Mouse (Mus musculus): Measurements from ENCODE around the gene Irf2bpl. TPM values are rescaled to one million over a fixed set of nuclear protein-coding genes. Genes with fewer than 3 reads are reported as not detected.

The Irf2bpl gene
- polyA plus RNA-seq, 2 experiments, result 1.4 TPM

DNA sequence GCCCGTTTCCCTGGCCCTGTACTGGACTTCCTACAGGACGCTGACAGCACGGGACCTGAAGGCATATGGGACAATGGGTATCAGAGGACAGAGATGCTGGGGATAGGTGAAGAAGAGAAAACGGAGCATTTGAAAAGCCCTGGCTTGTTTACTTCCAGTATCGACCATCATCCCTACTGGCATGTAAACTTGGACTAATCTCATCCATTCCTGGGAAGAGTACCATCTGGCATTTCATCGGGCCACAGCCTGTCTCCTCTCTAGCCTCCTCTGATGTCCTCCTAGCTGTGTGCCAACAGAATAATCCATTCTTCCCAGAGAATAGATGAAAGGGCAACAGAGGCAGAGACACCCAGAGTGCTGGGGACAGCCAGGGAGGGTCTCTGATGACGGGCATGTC lies 31.0 kb upstream of the Irf2bpl start:
- DNase-seq (ENCODE audit: low read depth in 3 of 3, low spot score in 3 of 3), result no peak
- no peak for ATAC-seq (ENCODE audit: insufficient read depth)
- Histone ChIP-seq H3K36me3 (replicated peaks; ENCODE audit: control insufficient read depth, insufficient read depth, low read depth) (no peaks in the 10 kb centered on the region), H3K27ac (no peak overlapping the region), H3K27me3 (ENCODE audit: control insufficient read depth, insufficient read depth, low read length) (no peaks in the 10 kb centered on the region; the same call in 1 of the 2 replicates), H3K9ac (replicated peaks) (no peak overlapping the region), H3K4me1 (replicated peaks; ENCODE audit: control insufficient read depth in 2 of 2, insufficient read depth in 2 of 2, low read length in 1 of 2) (peaks cover 0 to 15% of the 10 kb centered on the region in 2 experiments; a peak in 2 of 4 replicates), H3K9me3 (ENCODE audit: control insufficient read depth, low read length) (no peaks in the 10 kb centered on the region), H3K4me2 (ENCODE audit: low read depth) (no peak overlapping the region), H3K4me3 (ENCODE audit: insufficient read depth in 1 of 2, low read depth in 2 of 2, low read length in 2 of 2) (no peak overlapping the region)
- TF ChIP-seq EP300 (IDR thresholded peaks at IDR 0.05; ENCODE audit: low read depth), result no peak
- TF ChIP-seq CTCF (IDR thresholded peaks at IDR 0.05; ENCODE audit: low read depth), result no peak
- WGBS (ENCODE audit: insufficient replicate concordance), result 59% methylated on average over 7 of the region's 7 CpGs

DNA sequence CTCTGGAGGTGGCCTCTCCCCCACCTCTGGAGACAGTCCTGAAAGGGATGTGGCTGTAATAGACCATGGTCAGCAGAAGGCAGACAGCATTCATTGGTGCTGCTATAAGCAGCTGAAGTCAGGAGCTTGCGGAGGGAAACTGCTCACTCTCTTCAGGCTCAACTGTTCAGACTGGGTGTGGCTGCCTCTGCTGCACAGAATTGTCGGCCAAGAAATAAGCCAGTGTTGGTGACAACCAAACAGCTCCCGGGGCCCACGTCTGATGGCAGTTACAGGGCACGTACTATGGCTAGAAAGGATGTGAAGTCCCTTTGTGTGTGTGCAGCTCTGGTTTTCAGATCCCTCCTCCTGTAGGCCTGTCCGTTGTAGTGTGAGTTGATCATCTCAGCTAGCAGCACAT lies 30.2 kb upstream of the Irf2bpl start:
- TF ChIP-seq CTCF (IDR thresholded peaks at IDR 0.05; ENCODE audit: low read depth) (no peak), EP300 (IDR thresholded peaks at IDR 0.05; ENCODE audit: low read depth) (no peak)
- no peaks in the 10 kb centered on the region for H3K9me3 ChIP-seq (ENCODE audit: control insufficient read depth, low read length)
- no peak overlapping the region; a peak in 1 of 4 replicates for H3K4me3 ChIP-seq (ENCODE audit: insufficient read depth in 1 of 2, low read depth in 2 of 2, low read length in 2 of 2)
- DNase-seq (ENCODE audit: low read depth in 3 of 3, low spot score in 3 of 3) (no peak), ATAC-seq (ENCODE audit: insufficient read depth) (0 out of 2 replicates have a peak, but pooled peaks have one; percentile 20)
- H3K4me2 ChIP-seq (ENCODE audit: low read depth), result no peak overlapping the region; the same call in 1 of the 2 replicates
- no peaks in the 10 kb centered on the region for H3K36me3 ChIP-seq (replicated peaks; ENCODE audit: control insufficient read depth, insufficient read depth, low read depth)
- 14% methylated on average over 6 of the region's 6 CpGs for WGBS (ENCODE audit: insufficient replicate concordance)
- no peak overlapping the region; the same call in 1 of the 2 replicates for H3K9ac ChIP-seq (replicated peaks)
- H3K27me3 ChIP-seq (ENCODE audit: control insufficient read depth, insufficient read depth, low read length), result no peaks in the 10 kb centered on the region; the same call in 1 of the 2 replicates
- no peak overlapping the region for H3K27ac ChIP-seq
- peaks cover 0 to 15% of the 10 kb centered on the region in 2 experiments; a peak in 2 of 4 replicates for H3K4me1 ChIP-seq (replicated peaks; ENCODE audit: control insufficient read depth in 2 of 2, insufficient read depth in 2 of 2, low read length in 1 of 2)

DNA sequence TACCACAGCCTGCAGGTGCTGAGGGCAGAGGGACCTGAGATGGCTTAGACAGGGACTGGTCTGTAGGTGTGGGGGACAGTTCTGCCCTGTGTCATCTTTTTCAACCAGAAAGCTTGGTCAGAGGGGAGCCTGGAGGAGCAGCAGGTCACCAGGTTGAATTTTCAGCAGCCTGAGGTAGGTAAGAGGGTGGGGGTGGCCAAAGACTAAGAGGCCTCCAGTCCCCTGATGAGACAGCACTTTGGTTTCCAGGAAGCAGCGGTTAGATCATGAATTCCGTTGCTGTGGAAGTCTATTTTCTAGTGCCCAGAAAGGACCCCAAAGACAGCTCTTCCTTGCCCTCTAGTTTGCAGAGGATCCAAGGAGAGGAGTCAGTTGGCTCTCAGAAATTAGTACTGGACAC lies 29.8 kb upstream of the Irf2bpl start:
- H3K9me3 ChIP-seq (ENCODE audit: control insufficient read depth, low read length), result no peaks in the 10 kb centered on the region
- H3K36me3 ChIP-seq (replicated peaks; ENCODE audit: control insufficient read depth, insufficient read depth, low read depth), result no peaks in the 10 kb centered on the region
- TF ChIP-seq CTCF (IDR thresholded peaks at IDR 0.05; ENCODE audit: low read depth) (no peak), EP300 (IDR thresholded peaks at IDR 0.05; ENCODE audit: low read depth) (no peak)
- peaks cover 0 to 15% of the 10 kb centered on the region in 2 experiments; a peak in 2 of 4 replicates for H3K4me1 ChIP-seq (replicated peaks; ENCODE audit: control insufficient read depth in 2 of 2, insufficient read depth in 2 of 2, low read length in 1 of 2)
- H3K27ac ChIP-seq, result no peak overlapping the region
- no peak for DNase-seq (ENCODE audit: low read depth in 3 of 3, low spot score in 3 of 3)
- no peak overlapping the region; a peak in 1 of 4 replicates for H3K4me3 ChIP-seq (ENCODE audit: insufficient read depth in 1 of 2, low read depth in 2 of 2, low read length in 2 of 2)
- H3K9ac ChIP-seq (replicated peaks), result no peak overlapping the region
- H3K27me3 ChIP-seq (ENCODE audit: control insufficient read depth, insufficient read depth, low read length), result no peaks in the 10 kb centered on the region; the same call in 1 of the 2 replicates
- WGBS (ENCODE audit: insufficient replicate concordance), result 12% methylated on average over 2 of the region's 2 CpGs
- H3K4me2 ChIP-seq (ENCODE audit: low read depth), result no peak overlapping the region; the same call in 1 of the 2 replicates
- peak; percentile 11; the same call in 1 of the 2 replicates for ATAC-seq (ENCODE audit: insufficient read depth)

- DNase-seq (ENCODE audit: low read depth in 3 of 3, low spot score in 3 of 3), result no peak
- Histone ChIP-seq H3K9me3 (ENCODE audit: control insufficient read depth, low read length) (no peaks in the 10 kb centered on the region), H3K4me1 (replicated peaks; ENCODE audit: control insufficient read depth in 2 of 2, insufficient read depth in 2 of 2, low read length in 1 of 2) (peaks cover 0 to 10% of the 10 kb centered on the region in 2 experiments; a peak in 2 of 4 replicates), H3K36me3 (replicated peaks; ENCODE audit: control insufficient read depth, insufficient read depth, low read depth) (no peaks in the 10 kb centered on the region), H3K27ac (no peak overlapping the region), H3K4me2 (ENCODE audit: low read depth) (no peak overlapping the region), H3K9ac (replicated peaks) (no peak overlapping the region), H3K4me3 (ENCODE audit: insufficient read depth in 1 of 2, low read depth in 2 of 2, low read length in 2 of 2) (no peak overlapping the region), H3K27me3 (ENCODE audit: control insufficient read depth, insufficient read depth, low read length) (no peaks in the 10 kb centered on the region; the same call in 1 of the 2 replicates)
- ATAC-seq (ENCODE audit: insufficient read depth), result no peak
- WGBS (ENCODE audit: insufficient replicate concordance), result 8% methylated on average over 21 of the region's 22 CpGs
- TF ChIP-seq EP300 (IDR thresholded peaks at IDR 0.05; ENCODE audit: low read depth), result no peak
- no peak for TF ChIP-seq CTCF (IDR thresholded peaks at IDR 0.05; ENCODE audit: low read depth)
These were observed 27.9 kb upstream of the Irf2bpl start for GRCm38 (mm10) chr12:86912335-86913093.

- Histone ChIP-seq H3K27ac (no peak overlapping the region), H3K36me3 (replicated peaks; ENCODE audit: control insufficient read depth, insufficient read depth, low read depth) (no peaks in the 10 kb centered on the region), H3K4me3 (ENCODE audit: insufficient read depth in 1 of 2, low read depth in 2 of 2, low read length in 2 of 2) (no peak overlapping the region), H3K4me1 (replicated peaks; ENCODE audit: control insufficient read depth in 2 of 2, insufficient read depth in 2 of 2, low read length in 1 of 2) (peaks cover 0 to 10% of the 10 kb centered on the region in 2 experiments; a peak in 2 of 4 replicates), H3K9me3 (ENCODE audit: control insufficient read depth, low read length) (no peaks in the 10 kb centered on the region), H3K27me3 (ENCODE audit: control insufficient read depth, insufficient read depth, low read length) (no peaks in the 10 kb centered on the region; the same call in 1 of the 2 replicates), H3K4me2 (ENCODE audit: low read depth) (no peak overlapping the region), H3K9ac (replicated peaks) (no peak overlapping the region)
- 61% methylated on average over 10 of the region's 10 CpGs for WGBS (ENCODE audit: insufficient replicate concordance)
- TF ChIP-seq CTCF (IDR thresholded peaks at IDR 0.05; ENCODE audit: low read depth) (no peak), EP300 (IDR thresholded peaks at IDR 0.05; ENCODE audit: low read depth) (no peak)
- no peak for DNase-seq (ENCODE audit: low read depth in 3 of 3, low spot score in 3 of 3)
- no peak for ATAC-seq (ENCODE audit: insufficient read depth)
These were observed 26.9 kb upstream of the Irf2bpl start for GRCm38 (mm10) chr12:86911482-86911931.

Measured in liver, embryonic 14.5 days (tissue).